Mouse (Mus musculus) bone marrow, adult 2 months (tissue): ENCODE results near the gene Clps. TPM values are rescaled to one million over a fixed set of nuclear protein-coding genes. Genes with fewer than 3 reads are reported as not detected.
"Not testable (repeated sequence)": the region's sequence is repeated elsewhere in the genome, so short reads cannot be mapped to it uniquely, and the experiment has no call there.

Source experiments
- H3K27ac ChIP-seq: fragments of 200-500 bp; 2 replicates; pipeline ENCODE4 v1.5.1; 2012; ENCODE audit warnings: low read depth, mild to moderate bottlenecking, control low read depth, inconsistent platforms, low read length; ENCODE audit not compliant: control insufficient read depth, poor library complexity, insufficient read depth
- H3K4me1 ChIP-seq: fragments of 200-500 bp; 2 replicates; pipeline ENCODE4 v1.6.1; 2011; ENCODE audit warnings: low read length; ENCODE audit not compliant: control insufficient read depth, insufficient read depth
- H3K4me3 ChIP-seq: fragments of 200-500 bp; replicated peaks from 2 replicates; pipeline ENCODE3; 2011; ENCODE audit warnings: mild to moderate bottlenecking, low read depth, low read length, control low read depth; ENCODE audit not compliant: control insufficient read depth
- CTCF ChIP-seq: fragments of 200-500 bp; IDR thresholded peaks from 2 replicates; pipeline ENCODE4 v1.5.1; 2011; ENCODE audit warnings: low read length, control low read depth; ENCODE audit not compliant: control insufficient read depth, insufficient read depth
- POLR2A ChIP-seq: fragments of 200-500 bp; IDR thresholded peaks from 2 replicates; pipeline ENCODE4 v1.6.1; 2011; ENCODE audit warnings: low read depth, mild to moderate bottlenecking, control low read depth, low read length, borderline replicate concordance; ENCODE audit not compliant: control insufficient read depth
- WGBS: fragments of 180-500 bp; shearing (Covaris S2); methylation state at CpG from one replicate; pipeline ENCODE4 v1.1.7; 2018; 5-methylcytosine and 5-hydroxymethylcytosine counted together
- polyA plus RNA-seq: library from polyadenylated mRNA; stranded (reverse); fragments of >200 nt; gene quantifications from 2 replicates; pipeline ENCODE4 v1.2.4, GENCODE M21; 2011; ENCODE audit warnings: low replicate concordance; ENCODE audit not compliant: missing spikeins, insufficient read depth, insufficient read length

Gene Clps
- polyA plus RNA-seq, 1 experiment = not detected

DNA sequence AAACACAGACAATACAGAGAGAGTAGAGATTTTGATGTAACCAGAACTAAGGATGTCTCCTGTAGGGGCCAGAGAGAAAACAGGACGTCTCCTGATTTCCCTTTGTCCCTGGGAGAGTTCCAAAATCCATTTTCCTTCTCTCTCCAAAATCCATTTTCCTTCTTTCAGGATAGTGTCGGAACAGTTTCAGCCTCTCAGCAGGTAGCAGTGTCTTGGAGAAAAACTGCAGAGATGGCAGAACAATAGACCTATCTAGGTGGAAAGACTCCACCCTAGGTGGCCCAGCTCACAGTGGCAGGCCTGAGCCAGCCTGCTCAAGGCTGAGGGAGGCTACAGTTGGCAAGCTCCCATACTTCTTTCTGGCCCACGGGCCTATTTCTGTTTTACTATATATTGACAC, 7.0 kb upstream of the Clps start:
- WGBS = 58% methylated on average over 3 of the region's 3 CpGs
- Histone ChIP-seq H3K4me3 (no peak overlapping the region), H3K4me1 (no peaks in the 10 kb centered on the region; the same call in 1 of the 2 replicates), H3K27ac (no peak overlapping the region)
- TF ChIP-seq POLR2A (no peak), CTCF (no peak)

DNA sequence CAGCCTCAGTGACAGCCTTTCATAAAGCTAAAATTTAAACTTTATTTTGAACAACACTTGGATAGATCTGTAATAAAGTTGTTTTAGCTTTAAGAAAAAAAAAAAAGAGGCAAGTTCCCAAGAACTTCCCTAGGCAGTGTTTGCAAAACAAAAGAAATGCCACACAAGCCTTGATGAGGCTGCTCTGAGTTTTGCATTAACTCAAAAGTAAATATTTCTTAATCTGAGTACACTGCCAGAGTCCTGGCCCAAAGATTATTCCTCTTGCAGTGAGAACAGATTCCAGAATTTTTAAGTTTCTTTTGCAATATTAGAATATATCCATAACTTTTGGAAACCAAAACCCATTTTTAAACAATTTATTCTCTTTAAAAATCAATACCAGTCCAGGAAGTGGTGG, 4.6 kb upstream of the Clps start:
- H3K4me3 ChIP-seq = no peak overlapping the region
- H3K4me1 ChIP-seq = no peaks in the 10 kb centered on the region
- TF ChIP-seq POLR2A = no peak
- no peak for TF ChIP-seq CTCF
- H3K27ac ChIP-seq = no peak overlapping the region

GRCm38 (mm10) chr17:28561613-28562012, 1.0 kb upstream of the Clps start:
- 69% methylated on average over 7 of the region's 7 CpGs for WGBS
- Histone ChIP-seq H3K4me3 (no peak overlapping the region), H3K4me1 (no peaks in the 10 kb centered on the region), H3K27ac (no peak overlapping the region)
- TF ChIP-seq POLR2A (no peak), CTCF (no peak)

DNA sequence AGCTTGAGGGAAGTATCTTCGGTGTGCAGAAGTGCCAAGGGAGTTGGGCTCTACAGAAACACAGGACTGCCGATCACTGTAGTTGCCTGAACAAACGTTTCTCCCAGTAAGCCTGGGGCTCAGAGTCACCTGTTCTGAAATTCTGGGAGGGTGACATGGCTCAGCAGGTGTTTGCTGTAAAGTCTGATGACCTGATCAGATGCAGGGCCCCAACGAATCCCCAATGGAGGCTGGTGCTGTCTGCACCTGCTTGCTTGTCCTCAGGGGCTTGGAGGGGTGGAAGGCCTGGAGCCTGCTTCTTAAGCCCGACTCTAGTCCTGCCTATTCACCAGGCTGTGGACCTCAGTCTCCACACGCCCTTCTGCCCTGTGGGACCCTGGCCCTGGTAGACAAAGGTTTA, 2.8 kb downstream of the Clps start:
- no peaks in the 10 kb centered on the region for H3K4me1 ChIP-seq
- H3K27ac ChIP-seq = no peak overlapping the region
- H3K4me3 ChIP-seq = no peak overlapping the region
- TF ChIP-seq CTCF (no peak), POLR2A (no peak)
- 73% methylated on average over 6 of the region's 6 CpGs for WGBS

DNA sequence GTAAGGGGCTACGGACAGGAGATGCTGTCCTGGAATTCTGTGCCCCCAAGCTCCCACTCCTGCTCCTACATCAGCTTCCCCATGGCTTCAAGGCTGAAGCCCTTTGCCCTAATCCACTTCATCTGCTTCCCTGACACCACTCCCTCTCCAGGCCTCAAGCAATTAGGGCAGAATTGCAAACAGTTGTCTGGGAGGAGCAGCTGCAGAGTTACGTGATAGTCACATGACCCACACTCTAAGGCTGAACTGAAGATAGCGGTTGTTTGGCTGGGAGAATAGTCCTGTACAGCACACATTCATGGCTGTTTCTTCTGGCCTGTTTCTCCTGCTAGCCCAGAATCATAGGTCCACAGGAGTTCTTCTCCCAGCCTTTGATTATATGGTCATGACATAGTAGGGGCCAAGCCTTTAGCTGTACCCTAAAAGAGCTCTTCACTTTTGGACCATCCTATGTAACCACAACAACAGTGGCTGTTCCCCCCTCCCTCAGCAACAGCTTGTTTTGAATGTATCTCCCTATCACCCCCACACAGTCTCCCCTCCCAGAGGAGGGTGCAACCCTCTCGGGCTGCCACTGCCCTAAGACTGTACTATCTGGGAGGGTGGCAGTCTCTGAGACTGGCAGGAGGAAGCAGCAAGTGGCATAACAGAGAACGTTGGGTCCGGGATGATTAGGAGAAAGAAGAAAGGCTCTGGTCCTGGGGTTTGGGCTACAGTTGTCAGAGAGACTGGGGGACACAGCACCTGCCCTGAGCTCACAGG, 3.8 kb downstream of the Clps start:
- no peak for TF ChIP-seq CTCF
- no peak for TF ChIP-seq POLR2A
- H3K4me1 ChIP-seq = no peaks in the 10 kb centered on the region
- no peak overlapping the region for H3K27ac ChIP-seq
- H3K4me3 ChIP-seq = no peak overlapping the region
- WGBS = 35% methylated on average over 6 of the region's 6 CpGs

GRCm38 (mm10) chr17:28554021-28554420, 6.5 kb downstream of the Clps start:
- H3K4me3 ChIP-seq, H3K27ac ChIP-seq: not testable (repeated sequence)
- 89% methylated on average over 4 of the region's 4 CpGs for WGBS

DNA sequence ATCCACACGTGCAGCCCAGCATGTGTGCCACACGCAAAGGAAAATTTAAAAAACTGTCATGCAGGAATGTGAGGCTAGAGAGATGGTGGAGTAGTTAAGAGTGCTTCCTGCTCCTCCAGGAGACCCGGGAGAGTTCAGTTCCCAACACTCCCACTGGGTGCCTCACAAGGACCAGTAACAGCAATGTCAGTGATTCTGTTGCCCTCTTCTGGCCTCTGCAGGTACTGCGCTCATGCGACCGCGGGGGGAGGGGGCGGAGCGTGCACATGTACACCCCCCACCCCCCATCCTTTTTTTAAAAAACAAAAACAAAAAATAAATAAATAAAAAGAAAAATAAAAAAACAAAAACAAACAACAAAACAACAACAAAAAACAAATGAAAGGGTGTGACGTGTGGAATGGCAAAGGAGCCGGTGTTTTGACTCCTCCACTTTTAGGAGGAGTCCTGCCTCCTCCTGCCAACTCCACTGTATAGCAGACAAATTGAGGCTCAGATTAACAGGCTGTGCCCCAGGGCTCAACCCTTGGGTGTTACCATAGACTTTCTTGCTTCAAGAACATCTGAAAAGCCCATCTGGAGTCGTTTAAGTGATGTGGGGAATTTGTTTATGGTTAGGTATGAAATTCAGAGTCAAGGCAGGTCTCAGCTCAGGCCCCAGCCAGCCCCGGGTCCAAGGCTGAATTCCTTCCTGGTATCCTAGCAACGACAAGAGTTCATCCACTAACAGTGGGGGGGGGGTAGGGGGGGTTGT, 7.3 kb downstream of the Clps start:
- WGBS = 13% methylated on average over 14 of the region's 14 CpGs
- H3K27ac ChIP-seq = no peak overlapping the region
- H3K4me3 ChIP-seq = no peak overlapping the region
- no peaks in the 10 kb centered on the region for H3K4me1 ChIP-seq
- peak; percentile 82 for TF ChIP-seq CTCF
- TF ChIP-seq POLR2A = no peak

More at GRCm38 (mm10) chr17:28554021-28554420, 6.5 kb downstream of the Clps start:
- not testable (repeated sequence) for H3K4me1 ChIP-seq

GRCm38 (mm10) chr17:28549111-28549510, 11.5 kb downstream of the Clps start, which contains the start of gene Clpsl2:
TSS of gene Clpsl2 (plus strand) at chr17:28549411.
- H3K27ac ChIP-seq = no peak within 1 kb of the TSS
- TF ChIP-seq POLR2A (no peak), CTCF (no peak)
- WGBS = 79% methylated on average over 14 of the region's 14 CpGs
- no peaks in the 10 kb centered on the region for H3K4me1 ChIP-seq
- H3K4me3 ChIP-seq = no peak within 1 kb of the TSS

DNA sequence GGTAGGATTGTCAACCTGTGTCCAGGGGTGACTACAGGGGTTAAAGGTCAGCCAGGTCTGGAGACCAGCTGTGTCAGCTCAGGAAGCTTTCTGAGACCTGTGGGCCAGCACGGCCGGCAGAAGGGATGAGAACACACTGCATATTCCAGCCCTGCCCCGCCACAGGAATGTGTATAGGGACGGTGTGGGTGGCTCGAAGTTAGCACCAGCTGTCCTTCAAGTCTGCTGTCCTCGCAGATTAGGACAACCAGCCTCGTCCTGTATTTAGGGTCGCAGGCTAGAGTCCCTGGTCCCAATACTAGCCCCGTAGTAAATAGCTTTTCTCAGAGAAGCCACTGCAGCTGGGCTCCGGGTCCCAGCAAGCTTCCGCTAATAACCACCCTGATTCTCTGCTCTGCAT, 12.0 kb downstream of the Clps start:
- no peak overlapping the region for H3K4me3 ChIP-seq
- WGBS = 69% methylated on average over 11 of the region's 11 CpGs
- H3K4me1 ChIP-seq = no peaks in the 10 kb centered on the region
- TF ChIP-seq POLR2A (no peak), CTCF (no peak)
- no peak overlapping the region for H3K27ac ChIP-seq
